Mouse (Mus musculus): ENCODE measurements around the gene Tmprss11e. TPM values are rescaled to one million over a fixed set of nuclear protein-coding genes. Genes with fewer than 3 reads are reported as not detected.

Tmprss11e gene
- not detected in 2 replicates for polyA plus RNA-seq (2015; fragmentation: Nextera tagmentation; extraction: Ambion mirVana)

DNA sequence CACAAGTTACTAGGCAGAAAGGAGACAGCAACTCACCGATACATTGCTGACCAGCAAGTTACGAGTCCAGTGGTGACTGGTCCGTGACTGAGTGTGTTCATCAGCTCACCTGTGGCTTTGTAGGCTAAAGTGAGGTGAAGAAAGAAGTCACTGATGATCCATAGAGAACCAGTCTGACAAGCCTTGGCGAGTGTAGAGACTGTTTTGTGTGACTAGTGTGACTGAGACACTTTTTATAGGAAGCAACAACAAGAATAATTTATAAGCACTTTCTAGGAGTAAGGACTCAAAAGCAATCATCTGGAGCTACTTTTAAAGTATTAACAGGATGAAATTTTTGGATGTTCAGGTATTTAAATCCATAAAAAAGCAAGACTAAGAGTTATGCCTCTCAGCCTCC, at the start of gene Tmprss11e:
TSS of gene Tmprss11e (minus strand) at position 101 of the 400 bp plus-strand sequence.
- H3K4me1 ChIP-seq (replicated peaks) = no peaks in the 10 kb centered on the region
- H3K4me2 ChIP-seq = no peak within 1 kb of the TSS
- no peak for ATAC-seq (ENCODE audit: insufficient read depth)
- no peaks in the 10 kb centered on the region for H3K9me3 ChIP-seq (replicated peaks)
- WGBS (ENCODE audit: insufficient replicate concordance) = 57% methylated on average over 4 of the region's 4 CpGs
- H3K27me3 ChIP-seq = no peaks in the 10 kb centered on the region
- H3K36me3 ChIP-seq (replicated peaks) = no peaks in the 10 kb centered on the region
- H3K27ac ChIP-seq (replicated peaks) = no peak within 1 kb of the TSS
- no peak within 1 kb of the TSS for H3K9ac ChIP-seq
- H3K4me3 ChIP-seq (replicated peaks) = no peak within 1 kb of the TSS

DNA sequence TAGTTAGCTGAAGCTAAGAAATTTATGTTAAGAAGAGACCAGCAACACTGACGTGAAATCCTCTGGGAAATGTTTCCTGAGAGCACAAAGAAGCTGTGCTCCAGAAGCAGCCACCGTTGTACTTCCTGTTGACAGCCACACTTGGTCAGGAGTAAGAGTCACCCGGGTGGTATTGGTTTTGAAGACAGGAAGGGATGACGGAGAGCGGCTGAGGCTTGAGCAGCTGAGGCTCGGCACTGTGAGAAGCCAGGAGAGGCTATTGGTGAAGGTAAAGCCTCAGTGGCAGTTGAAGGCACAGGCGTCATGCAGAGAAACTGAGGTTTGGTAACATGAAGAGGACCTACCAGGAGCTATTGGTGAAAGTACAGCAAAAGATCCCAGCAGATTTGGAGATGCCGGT, 47.2 kb upstream of the Tmprss11e start:
- Histone ChIP-seq H3K4me1 (replicated peaks) (no peaks in the 10 kb centered on the region), H3K4me2 (no peak overlapping the region), H3K36me3 (replicated peaks) (no peaks in the 10 kb centered on the region), H3K27me3 (no peaks in the 10 kb centered on the region), H3K9ac (no peak overlapping the region), H3K4me3 (replicated peaks) (no peak overlapping the region), H3K9me3 (replicated peaks) (no peaks in the 10 kb centered on the region), H3K27ac (replicated peaks) (no peak overlapping the region)
- ATAC-seq (ENCODE audit: insufficient read depth) = no peak
- 34% methylated on average over 8 of the region's 8 CpGs for WGBS (ENCODE audit: insufficient replicate concordance)

DNA sequence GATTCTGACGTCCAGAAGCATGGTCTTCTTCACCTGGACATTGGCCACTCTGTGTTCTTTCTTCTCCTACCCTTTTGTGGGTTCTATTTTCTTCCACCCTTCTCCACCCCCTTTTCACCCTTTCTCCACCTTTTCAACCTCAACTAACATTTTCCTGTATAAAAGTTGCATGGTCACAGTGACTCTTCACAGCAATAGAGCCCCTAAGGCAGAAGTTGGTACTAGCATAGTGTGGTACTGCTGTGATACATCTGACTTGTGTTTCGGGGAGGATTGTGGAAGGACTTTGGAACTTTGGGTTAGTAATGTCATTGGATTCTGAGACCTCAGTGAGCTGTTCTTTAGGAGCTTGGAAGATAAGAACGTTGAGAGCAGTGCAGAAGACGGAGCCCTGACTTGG, 46.6 kb upstream of the Tmprss11e start:
- no peak overlapping the region for H3K9ac ChIP-seq
- no peaks in the 10 kb centered on the region for H3K27me3 ChIP-seq
- H3K9me3 ChIP-seq (replicated peaks) = no peaks in the 10 kb centered on the region
- WGBS (ENCODE audit: insufficient replicate concordance) = 45% methylated on average over 4 of the region's 4 CpGs
- H3K4me2 ChIP-seq = no peak overlapping the region
- no peak overlapping the region for H3K4me3 ChIP-seq (replicated peaks)
- ATAC-seq (ENCODE audit: insufficient read depth) = no peak
- no peak overlapping the region for H3K27ac ChIP-seq (replicated peaks)
- H3K4me1 ChIP-seq (replicated peaks) = no peaks in the 10 kb centered on the region
- no peaks in the 10 kb centered on the region for H3K36me3 ChIP-seq (replicated peaks)

DNA sequence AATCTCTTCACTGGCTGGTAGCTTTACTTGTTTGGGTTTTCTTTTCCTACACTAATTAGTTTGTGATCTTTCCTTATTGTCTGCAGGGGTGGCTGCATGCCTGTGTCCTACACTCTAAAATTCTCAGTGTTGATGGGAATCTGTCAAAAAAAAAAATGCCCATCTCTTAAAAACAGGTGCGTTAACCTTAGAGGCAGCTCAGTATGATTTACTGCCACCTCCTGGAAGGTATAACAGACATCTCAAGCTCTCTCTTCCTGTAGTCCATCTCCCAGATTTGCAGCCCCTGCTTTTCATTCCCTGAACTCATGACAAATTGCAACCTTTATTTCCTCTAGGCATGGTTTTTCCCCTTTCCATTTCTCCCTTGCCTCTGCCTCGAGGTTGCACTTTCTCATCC, 44.3 kb upstream of the Tmprss11e start:
- Histone ChIP-seq H3K4me3 (replicated peaks) (no peak overlapping the region), H3K36me3 (replicated peaks) (no peaks in the 10 kb centered on the region), H3K9me3 (replicated peaks) (no peaks in the 10 kb centered on the region), H3K4me1 (replicated peaks) (no peaks in the 10 kb centered on the region), H3K9ac (no peak overlapping the region), H3K27ac (replicated peaks) (no peak overlapping the region), H3K27me3 (no peaks in the 10 kb centered on the region), H3K4me2 (no peak overlapping the region)
- WGBS (ENCODE audit: insufficient replicate concordance) = 58% methylated on average over 2 of the region's 2 CpGs
- ATAC-seq (ENCODE audit: insufficient read depth) = no peak

DNA sequence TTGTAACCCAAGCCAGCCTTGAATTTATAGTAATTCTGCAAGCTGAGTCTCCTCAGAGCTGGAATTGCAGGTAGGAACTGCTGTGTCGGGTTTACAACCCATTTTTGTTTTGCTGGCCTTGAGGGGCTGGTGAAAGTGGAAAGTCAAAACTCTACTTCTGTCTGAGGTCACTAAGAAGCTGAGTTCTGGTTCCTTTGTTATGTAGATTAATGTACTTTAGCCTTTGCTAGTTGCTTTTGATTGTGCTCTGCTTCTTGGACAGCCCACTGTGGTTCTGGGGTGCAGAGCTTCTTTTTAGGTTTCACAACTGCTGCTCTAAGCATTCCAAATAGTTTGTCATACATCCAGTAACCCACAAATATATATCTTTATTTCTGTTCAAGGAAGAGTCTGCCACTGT, 41.2 kb upstream of the Tmprss11e start:
- WGBS (ENCODE audit: insufficient replicate concordance) = 48% methylated on average over 1 of the region's 1 CpGs
- no peaks in the 10 kb centered on the region for H3K27me3 ChIP-seq
- no peak overlapping the region for H3K4me3 ChIP-seq (replicated peaks)
- H3K9ac ChIP-seq = no peak overlapping the region
- H3K27ac ChIP-seq (replicated peaks) = no peak overlapping the region
- no peaks in the 10 kb centered on the region for H3K9me3 ChIP-seq (replicated peaks)
- H3K4me1 ChIP-seq (replicated peaks) = no peaks in the 10 kb centered on the region
- H3K36me3 ChIP-seq (replicated peaks) = no peaks in the 10 kb centered on the region
- no peak overlapping the region for H3K4me2 ChIP-seq
- ATAC-seq (ENCODE audit: insufficient read depth) = no peak

DNA sequence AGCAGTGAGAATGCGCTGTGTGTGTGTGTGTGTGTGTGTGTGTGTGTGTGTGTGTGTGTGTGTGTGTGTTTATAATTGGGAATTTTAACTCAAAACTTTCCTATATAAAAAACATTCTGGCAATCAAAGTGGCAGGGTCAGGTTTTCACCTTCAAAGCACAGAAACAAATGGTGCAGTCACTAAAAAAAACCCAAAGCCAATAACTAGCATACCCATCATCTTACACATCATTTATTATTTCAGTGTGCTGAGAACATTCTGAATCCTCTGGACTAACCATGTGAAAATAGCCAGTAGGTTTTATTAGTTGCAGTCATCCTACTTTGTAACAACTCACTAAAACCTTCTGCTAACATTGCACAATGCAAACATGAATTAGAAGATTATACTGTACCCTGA, 38.6 kb upstream of the Tmprss11e start:
- H3K36me3 ChIP-seq (replicated peaks) = no peaks in the 10 kb centered on the region
- H3K9ac ChIP-seq = no peak overlapping the region
- H3K27me3 ChIP-seq = no peaks in the 10 kb centered on the region
- H3K4me2 ChIP-seq = no peak overlapping the region
- WGBS (ENCODE audit: insufficient replicate concordance) = 61% methylated on average over 1 of the region's 1 CpGs
- no peak overlapping the region for H3K27ac ChIP-seq (replicated peaks)
- ATAC-seq (ENCODE audit: insufficient read depth) = no peak
- H3K4me1 ChIP-seq (replicated peaks) = no peaks in the 10 kb centered on the region
- no peak overlapping the region for H3K4me3 ChIP-seq (replicated peaks)
- no peaks in the 10 kb centered on the region for H3K9me3 ChIP-seq (replicated peaks)

DNA sequence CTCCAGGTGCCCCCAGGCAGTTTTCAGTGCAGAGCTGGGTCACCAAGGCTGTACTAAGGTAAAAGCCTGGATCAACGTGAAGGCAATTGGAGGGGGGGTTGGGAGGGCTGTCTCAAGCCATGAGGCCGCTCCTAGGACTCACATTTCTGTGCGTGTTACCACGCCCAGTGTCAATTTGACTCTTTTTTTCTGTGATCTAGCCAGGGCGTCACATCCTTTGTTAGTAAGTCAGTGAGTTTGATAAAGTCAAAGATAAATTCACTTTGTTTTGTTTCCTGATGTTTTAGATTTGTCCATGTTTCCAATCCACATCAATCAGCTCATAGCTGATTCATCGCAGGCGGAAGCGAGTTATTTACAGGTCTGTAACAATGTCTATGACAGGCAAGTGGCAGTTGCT, 37.4 kb upstream of the Tmprss11e start:
- no peak overlapping the region for H3K4me3 ChIP-seq (replicated peaks)
- H3K27me3 ChIP-seq = no peaks in the 10 kb centered on the region
- no peak overlapping the region for H3K4me2 ChIP-seq
- no peaks in the 10 kb centered on the region for H3K9me3 ChIP-seq (replicated peaks)
- H3K9ac ChIP-seq = no peak overlapping the region
- no peaks in the 10 kb centered on the region for H3K36me3 ChIP-seq (replicated peaks)
- 55% methylated on average over 8 of the region's 8 CpGs for WGBS (ENCODE audit: insufficient replicate concordance)
- no peaks in the 10 kb centered on the region for H3K4me1 ChIP-seq (replicated peaks)
- no peak for ATAC-seq (ENCODE audit: insufficient read depth)
- H3K27ac ChIP-seq (replicated peaks) = no peak overlapping the region

DNA sequence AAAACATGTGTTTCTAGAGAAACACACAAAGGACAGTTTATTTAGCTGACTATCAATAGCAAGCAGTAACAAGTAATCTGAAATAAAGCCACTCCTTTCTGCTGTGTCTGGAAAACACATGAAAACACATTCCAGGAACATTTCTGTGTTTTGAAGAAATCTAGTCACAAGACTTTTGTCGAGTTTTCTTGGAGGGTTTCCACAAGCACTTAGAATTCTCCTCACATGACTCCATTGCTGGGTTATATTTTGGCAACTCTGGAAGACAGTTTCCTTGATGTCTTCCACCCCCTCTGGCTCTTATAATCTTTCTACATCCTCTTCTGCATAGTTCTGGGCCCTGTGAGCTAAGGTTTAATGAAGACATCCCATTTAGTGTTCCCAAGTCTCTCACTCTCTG, 32.9 kb upstream of the Tmprss11e start:
- Histone ChIP-seq H3K4me2 (no peak overlapping the region), H3K36me3 (replicated peaks) (no peaks in the 10 kb centered on the region), H3K9me3 (replicated peaks) (no peaks in the 10 kb centered on the region), H3K9ac (no peak overlapping the region), H3K27me3 (no peaks in the 10 kb centered on the region), H3K4me3 (replicated peaks) (no peak overlapping the region), H3K27ac (replicated peaks) (no peak overlapping the region), H3K4me1 (replicated peaks) (no peaks in the 10 kb centered on the region)
- WGBS (ENCODE audit: insufficient replicate concordance) = 45% methylated on average over 1 of the region's 1 CpGs
- no peak for ATAC-seq (ENCODE audit: insufficient read depth)

DNA sequence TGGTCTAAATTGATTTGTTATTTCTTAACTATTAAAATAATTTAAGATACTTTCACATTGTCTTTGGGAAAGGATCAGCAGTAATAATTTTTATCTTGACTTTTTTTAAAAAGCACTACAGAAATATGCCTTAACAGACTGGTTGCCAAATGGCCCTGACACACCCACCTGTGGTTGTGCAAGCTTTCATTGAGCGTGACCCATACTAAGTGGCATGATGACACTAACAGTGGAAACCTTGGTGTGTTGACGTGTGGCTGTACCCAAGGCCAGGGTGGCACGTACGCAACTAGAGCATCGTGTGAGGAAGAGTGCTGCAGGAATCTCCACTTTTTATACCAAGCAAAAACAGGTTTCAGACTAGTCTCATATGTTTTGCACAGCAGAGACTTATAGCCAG, 31.3 kb upstream of the Tmprss11e start:
- Histone ChIP-seq H3K9ac (no peak overlapping the region), H3K4me1 (replicated peaks) (no peaks in the 10 kb centered on the region), H3K36me3 (replicated peaks) (no peaks in the 10 kb centered on the region), H3K4me2 (no peak overlapping the region), H3K27ac (replicated peaks) (no peak overlapping the region), H3K9me3 (replicated peaks) (no peaks in the 10 kb centered on the region), H3K4me3 (replicated peaks) (no peak overlapping the region), H3K27me3 (no peaks in the 10 kb centered on the region)
- no peak for ATAC-seq (ENCODE audit: insufficient read depth)
- 70% methylated on average over 5 of the region's 5 CpGs for WGBS (ENCODE audit: insufficient replicate concordance)

DNA sequence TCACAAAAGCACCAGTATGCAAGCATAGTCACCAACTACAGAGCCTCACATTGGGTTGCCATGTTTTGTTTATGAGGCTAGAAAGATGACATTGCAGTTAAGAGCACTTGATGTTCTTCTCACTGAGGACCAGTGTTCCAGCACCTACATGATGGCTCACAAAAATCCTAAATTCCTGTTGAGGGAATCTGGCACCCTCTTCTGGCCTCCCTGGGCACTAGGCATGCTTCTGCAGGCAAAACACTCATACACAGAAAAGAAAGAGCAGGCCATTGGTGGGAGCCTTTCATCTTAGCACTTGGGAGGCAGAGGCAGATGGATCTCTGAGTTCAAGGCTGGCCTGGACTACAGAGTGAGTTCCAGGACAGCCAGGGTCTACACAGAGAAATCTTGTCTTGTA, 25.4 kb upstream of the Tmprss11e start:
- H3K4me2 ChIP-seq = no peak overlapping the region
- H3K4me1 ChIP-seq (replicated peaks) = no peaks in the 10 kb centered on the region
- no peaks in the 10 kb centered on the region for H3K36me3 ChIP-seq (replicated peaks)
- ATAC-seq (ENCODE audit: insufficient read depth) = no peak
- no peak overlapping the region for H3K27ac ChIP-seq (replicated peaks)
- H3K27me3 ChIP-seq = no peaks in the 10 kb centered on the region
- H3K4me3 ChIP-seq (replicated peaks) = no peak overlapping the region
- no peaks in the 10 kb centered on the region for H3K9me3 ChIP-seq (replicated peaks)
- no peak overlapping the region for H3K9ac ChIP-seq

DNA sequence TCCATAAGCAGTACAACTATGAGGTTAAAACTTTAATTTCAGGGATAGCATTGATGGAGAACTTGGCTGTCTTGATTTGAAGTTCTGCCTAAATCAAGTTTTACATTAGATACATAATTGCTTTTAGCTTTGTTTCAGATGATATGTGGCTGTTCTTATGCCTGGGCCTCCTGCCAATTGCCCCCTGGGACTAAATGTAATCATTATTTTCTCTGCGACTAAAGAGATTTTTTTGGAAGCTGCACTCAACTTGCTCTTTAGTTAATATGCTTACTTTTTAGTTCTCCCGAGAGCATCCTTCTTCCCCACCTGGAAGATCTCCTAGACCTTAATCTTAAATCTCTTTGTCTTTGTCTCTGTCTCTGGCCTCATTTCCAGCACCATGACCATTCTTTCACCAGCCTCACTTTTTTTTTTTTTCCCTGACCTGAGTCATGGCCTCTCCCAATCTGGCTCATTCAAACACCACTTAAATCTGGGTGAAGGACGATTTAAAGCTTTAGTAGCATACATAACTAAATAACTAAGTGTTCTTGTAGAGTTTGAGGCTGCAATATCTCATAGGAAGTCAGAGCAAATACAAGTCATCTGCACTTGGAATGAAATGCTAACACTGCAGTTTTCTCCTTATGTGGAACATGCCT, 23.5 kb upstream of the Tmprss11e start:
- no peak for ATAC-seq (ENCODE audit: insufficient read depth)
- Histone ChIP-seq H3K36me3 (replicated peaks) (no peaks in the 10 kb centered on the region), H3K27me3 (no peaks in the 10 kb centered on the region), H3K9me3 (replicated peaks) (no peaks in the 10 kb centered on the region), H3K9ac (no peak overlapping the region), H3K27ac (replicated peaks) (no peak overlapping the region), H3K4me3 (replicated peaks) (no peak overlapping the region), H3K4me1 (replicated peaks) (no peaks in the 10 kb centered on the region), H3K4me2 (no peak overlapping the region)
- WGBS (ENCODE audit: insufficient replicate concordance) = 48% methylated on average over 3 of the region's 3 CpGs

DNA sequence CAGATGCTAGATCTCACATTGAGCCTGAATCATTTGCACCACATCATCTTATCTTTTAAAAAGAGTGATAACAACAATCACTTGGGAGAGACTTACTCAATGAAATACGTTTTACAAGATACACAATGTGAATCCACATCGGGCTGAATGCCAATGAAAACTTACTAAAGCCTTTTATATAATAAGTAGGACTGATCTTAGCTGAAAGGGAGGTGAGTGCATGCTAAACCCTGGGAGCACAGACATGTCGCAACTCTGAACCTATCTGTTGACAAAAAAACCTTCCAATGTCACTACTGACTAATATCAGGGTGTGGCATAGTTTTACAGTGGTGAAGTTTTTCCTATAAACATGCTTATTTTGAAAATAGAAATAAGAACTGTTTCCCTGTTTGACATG, 2.8 kb downstream of the Tmprss11e start:
- ATAC-seq (ENCODE audit: insufficient read depth) = no peak
- Histone ChIP-seq H3K9ac (no peak overlapping the region), H3K27ac (replicated peaks) (no peak overlapping the region), H3K27me3 (no peaks in the 10 kb centered on the region), H3K4me1 (replicated peaks) (no peaks in the 10 kb centered on the region), H3K4me3 (replicated peaks) (no peak overlapping the region), H3K4me2 (no peak overlapping the region), H3K36me3 (replicated peaks) (no peaks in the 10 kb centered on the region), H3K9me3 (replicated peaks) (no peaks in the 10 kb centered on the region)
- WGBS (ENCODE audit: insufficient replicate concordance) = 44% methylated on average over 3 of the region's 3 CpGs

All from liver, embryonic 15.5 days (tissue).